Comparison of ENCODE assay signal across 20 mouse cellular contexts in the genomic region with DNA sequence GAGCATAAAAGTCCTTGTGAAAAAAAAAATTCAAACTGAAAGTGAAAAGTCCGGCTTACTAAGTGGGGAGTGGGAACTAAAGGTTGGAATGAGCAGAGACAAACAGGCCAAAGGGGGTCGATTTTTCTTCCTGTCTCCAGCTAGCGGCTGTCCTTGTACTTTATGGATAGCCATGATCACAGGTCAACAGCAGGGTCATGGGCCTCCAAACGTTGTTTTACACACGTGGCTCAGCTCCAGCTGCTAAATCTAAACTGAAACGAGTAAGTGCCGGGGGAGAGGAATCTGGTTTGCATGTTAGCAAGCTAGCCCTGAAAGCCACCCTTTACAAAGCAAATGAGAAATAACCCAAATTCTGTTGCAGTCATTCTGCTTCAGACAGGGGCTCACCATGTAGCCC. TPM values are rescaled to one million over a fixed set of nuclear protein-coding genes. Genes with fewer than 3 reads are reported as not detected.
DNase-seq lines count a peak whose midpoint lies in the region; ATAC-seq and TF ChIP-seq lines count a peak whose summit lies in the region.
"Had no signal": no experiment of that assay in that cellular context is flagged by ENCODE, and none has a peak within 500 bp of the region (broad histone marks: within the 10 kb centered on the region; RNA-seq: fewer than 3 reads in every experiment).

No protein-coding gene starts in this region.

- DNase-seq in lung, embryonic 14.5 days: peak; percentile 52
- DNase-seq in lung, adult 2 months: no peak
- peak; percentile 7 for DNase-seq in adrenal gland, postnatal 14 days
- DNase-seq in intestine, embryonic 14.5 days (ENCODE audit: low spot score): no peak
- no peak for DNase-seq in left cerebral cortex, postnatal 4 days
- DNase-seq: cerebellum, postnatal 25 days; right cerebral cortex, adult 18-20 months had no signal

- H3K4me2 ChIP-seq in lung, embryonic 14.5 days: peak overlapping the region; percentile 41
- H3K4me2 ChIP-seq in intestine, embryonic 14.5 days (ENCODE audit: low read length): 0 out of 2 replicates have a peak overlapping the region, but pooled peaks have one; percentile 33
- peak overlapping the region; percentile 30 for H3K4me2 ChIP-seq in stomach, embryonic 14.5 days (replicated peaks; ENCODE audit: low read depth, low read length)
- H3K4me2 ChIP-seq in forebrain, embryonic 13.5 days: no peak overlapping the region
- H3K4me2 ChIP-seq: embryonic facial prominence, embryonic 13.5 days; heart, embryonic 11.5 days; limb, embryonic 15.5 days; midbrain, embryonic 11.5 days; neural tube, embryonic 15.5 days had no signal

- no peak overlapping the region for H3K4me3 ChIP-seq in lung, embryonic 14.5 days (ENCODE audit: low read depth, low read length)
- H3K4me3 ChIP-seq in lung, adult 2 months (replicated peaks; ENCODE audit: extremely low read depth, low read depth, low read length): no peak overlapping the region
- H3K4me3 ChIP-seq in intestine, embryonic 14.5 days (ENCODE audit: low read depth, low read length): no peak overlapping the region
- no peak overlapping the region for H3K4me3 ChIP-seq in stomach, embryonic 14.5 days (ENCODE audit: low read depth, low read length)
- H3K4me3 ChIP-seq in forebrain, embryonic 13.5 days: no peak overlapping the region
- H3K4me3 ChIP-seq: embryonic facial prominence, embryonic 13.5 days; limb, embryonic 15.5 days; neural tube, embryonic 15.5 days had no signal

- peak; percentile 52; the same call in 1 of the 2 replicates for ATAC-seq in lung, embryonic 14.5 days (ENCODE audit: insufficient read depth)
- no peak for ATAC-seq in intestine, embryonic 14.5 days (replicated peaks; ENCODE audit: low FRiP score, low TSS enrichment, low read depth)
- peak; percentile 35; the same call in 1 of the 2 replicates for ATAC-seq in stomach, embryonic 14.5 days (ENCODE audit: insufficient number of reproducible peaks, insufficient read depth, low FRiP score, low read depth)
- ATAC-seq in forebrain, embryonic 13.5 days: no peak
- ATAC-seq: hindbrain, embryonic 16.5 days had no signal

- no peak overlapping the region for H3K9ac ChIP-seq in lung, embryonic 14.5 days
- no peak overlapping the region for H3K9ac ChIP-seq in intestine, embryonic 14.5 days (ENCODE audit: low read length)
- H3K9ac ChIP-seq in stomach, embryonic 14.5 days (replicated peaks; ENCODE audit: low read depth, low read length): no peak overlapping the region
- no peak overlapping the region for H3K9ac ChIP-seq in forebrain, embryonic 13.5 days
- H3K9ac ChIP-seq: embryonic facial prominence, embryonic 13.5 days; limb, embryonic 15.5 days; neural tube, embryonic 15.5 days had no signal

- no peaks in the 10 kb centered on the region for H3K9me3 ChIP-seq in lung, embryonic 14.5 days (ENCODE audit: low read depth, low read length)
- no peaks in the 10 kb centered on the region for H3K9me3 ChIP-seq in intestine, embryonic 14.5 days (ENCODE audit: control insufficient read depth, low read length)
- no peaks in the 10 kb centered on the region for H3K9me3 ChIP-seq in stomach, embryonic 14.5 days (ENCODE audit: control insufficient read depth, low read depth, low read length)
- no peaks in the 10 kb centered on the region for H3K9me3 ChIP-seq in forebrain, embryonic 13.5 days (replicated peaks)
- H3K9me3 ChIP-seq: embryonic facial prominence, embryonic 13.5 days; G1E; limb, embryonic 15.5 days; neural tube, embryonic 15.5 days had no signal

- no peak overlapping the region for H3K27ac ChIP-seq in lung, embryonic 14.5 days (ENCODE audit: low read depth)
- no peak overlapping the region for H3K27ac ChIP-seq in intestine, embryonic 14.5 days (ENCODE audit: low read depth)
- H3K27ac ChIP-seq in stomach, embryonic 14.5 days (ENCODE audit: low read length): no peak overlapping the region
- no peak overlapping the region for H3K27ac ChIP-seq in forebrain, embryonic 13.5 days
- H3K27ac ChIP-seq: embryonic facial prominence, embryonic 13.5 days; limb, embryonic 15.5 days; neural tube, embryonic 15.5 days had no signal

- TF ChIP-seq POLR2A in lung, adult 2 months (IDR thresholded peaks at IDR 0.05; ENCODE audit: borderline replicate concordance, extremely low read depth, low read depth, low read length): no peak

- intact Hi-C loops in left cerebral cortex, postnatal 4 days (cut with DNase I): no loop called here

- H3K27me3 ChIP-seq in lung, embryonic 14.5 days (ENCODE audit: insufficient read depth, low read length): no peaks in the 10 kb centered on the region
- H3K27me3 ChIP-seq in intestine, embryonic 14.5 days (replicated peaks; ENCODE audit: control insufficient read depth, insufficient read depth, low read length): no peaks in the 10 kb centered on the region
- no peaks in the 10 kb centered on the region for H3K27me3 ChIP-seq in stomach, embryonic 14.5 days (ENCODE audit: control insufficient read depth, insufficient read depth, low read length)
- no peaks in the 10 kb centered on the region for H3K27me3 ChIP-seq in forebrain, embryonic 13.5 days
- H3K27me3 ChIP-seq: embryonic facial prominence, embryonic 13.5 days; limb, embryonic 15.5 days; neural tube, embryonic 15.5 days had no signal

- no peaks in the 10 kb centered on the region for H3K36me3 ChIP-seq in lung, embryonic 14.5 days (ENCODE audit: insufficient read depth)
- H3K36me3 ChIP-seq in intestine, embryonic 14.5 days (ENCODE audit: control insufficient read depth, insufficient read depth, low read length): no peaks in the 10 kb centered on the region
- no peaks in the 10 kb centered on the region for H3K36me3 ChIP-seq in stomach, embryonic 14.5 days (ENCODE audit: control insufficient read depth, insufficient read depth, low read length)
- H3K36me3 ChIP-seq in forebrain, embryonic 13.5 days (ENCODE audit: poor library complexity, severe bottlenecking): no peaks in the 10 kb centered on the region
- H3K36me3 ChIP-seq: embryonic facial prominence, embryonic 13.5 days; G1E; limb, embryonic 15.5 days; neural tube, embryonic 15.5 days had no signal

- peaks cover 5% of the 10 kb centered on the region; the same call in 1 of the 2 replicates for H3K4me1 ChIP-seq in lung, embryonic 14.5 days (ENCODE audit: insufficient read depth)
- no peaks in the 10 kb centered on the region for H3K4me1 ChIP-seq in lung, adult 2 months (ENCODE audit: control insufficient read depth, insufficient read depth, low read length)
- peaks cover 9% of the 10 kb centered on the region; the same call in 1 of the 2 replicates for H3K4me1 ChIP-seq in intestine, embryonic 14.5 days (replicated peaks; ENCODE audit: control insufficient read depth, insufficient read depth, low read length)
- H3K4me1 ChIP-seq in stomach, embryonic 14.5 days (ENCODE audit: control insufficient read depth, insufficient read depth, low read length): no peaks in the 10 kb centered on the region; the same call in 1 of the 2 replicates
- H3K4me1 ChIP-seq in forebrain, embryonic 13.5 days: no peaks in the 10 kb centered on the region
- H3K4me1 ChIP-seq: embryonic facial prominence, embryonic 13.5 days; limb, embryonic 15.5 days had no signal

- no peak for TF ChIP-seq CTCF in lung, embryonic 14.5 days (IDR thresholded peaks at IDR 0.05; ENCODE audit: low read depth)
- no peak for TF ChIP-seq CTCF in lung, adult 2 months (IDR thresholded peaks at IDR 0.05; ENCODE audit: insufficient read depth, low read length)

- 9% methylated on average over 7 of the region's 7 CpGs for WGBS in lung, embryonic 14.5 days
- 27% methylated on average over 7 of the region's 7 CpGs for WGBS in lung, adult 2 months
- 15% methylated on average over 7 of the region's 7 CpGs for WGBS in intestine, embryonic 14.5 days
- WGBS in stomach, embryonic 14.5 days: 18% methylated on average over 7 of the region's 7 CpGs
- 84% methylated on average over 7 of the region's 7 CpGs for WGBS in forebrain, embryonic 13.5 days

RNA-seq across cellular contexts. Expression of a gene that starts 2.6 kb away (rescaled TPM):
- polyA plus RNA-seq in lung, embryonic 14.5 days (2014; fragmentation: Nextera tagmentation; extraction: Ambion mirVana): not detected in 2 replicates
- polyA plus RNA-seq in lung, adult 2 months (2012; rRNA removed): 0.51 TPM in 1 of 2 replicates, not detected in the other
- total RNA-seq in adrenal gland, postnatal 14 days (2021): not detected in 2 replicates
- polyA plus RNA-seq in intestine, embryonic 14.5 days (2014; fragmentation: Nextera tagmentation; extraction: Ambion mirVana): 0.62 and 0.73 TPM in 2 replicates
- not detected in 2 replicates for polyA plus RNA-seq in stomach, embryonic 14.5 days (2014; fragmentation: Nextera tagmentation; extraction: Ambion mirVana)
- not detected for total RNA-seq in left cerebral cortex, postnatal 4 days (2021)
- not detected in 2 replicates for polyA plus RNA-seq in forebrain, embryonic 13.5 days (2015; fragmentation: Nextera tagmentation; extraction: Ambion mirVana)
- total RNA-seq: G1E; gastrocnemius, postnatal 4 days; heart, postnatal 25 days; layer of hippocampus, adult 8-10 months had no signal
- polyA plus RNA-seq: embryonic facial prominence, embryonic 13.5 days; frontal cortex, adult 2 months; G1E; heart, embryonic 11.5 days; hindbrain, embryonic 16.5 days; limb, embryonic 15.5 days; midbrain, embryonic 11.5 days; neural tube, embryonic 15.5 days had no signal

RNA-seq across cellular contexts. Expression of a gene that starts 21.5 kb away (rescaled TPM):
- 0.09 and 0.20 TPM in 2 replicates for polyA plus RNA-seq in lung, embryonic 14.5 days (2014; fragmentation: Nextera tagmentation; extraction: Ambion mirVana)
- polyA plus RNA-seq in lung, adult 2 months (2012; rRNA removed): 0.15 TPM in 1 of 2 replicates, not detected in the other
- not detected in 2 replicates for total RNA-seq in adrenal gland, postnatal 14 days (2021)
- polyA plus RNA-seq in intestine, embryonic 14.5 days (2014; fragmentation: Nextera tagmentation; extraction: Ambion mirVana): 0.14 TPM in 1 of 2 replicates, not detected in the other
- 0.10 and 0.27 TPM in 2 replicates for polyA plus RNA-seq in stomach, embryonic 14.5 days (2014; fragmentation: Nextera tagmentation; extraction: Ambion mirVana)
- under 1 TPM; 0.50 to 0.54 TPM for total RNA-seq in left cerebral cortex, postnatal 4 days (2021)
- not detected in 2 replicates for polyA plus RNA-seq in forebrain, embryonic 13.5 days (2015; fragmentation: Nextera tagmentation; extraction: Ambion mirVana)
- total RNA-seq: gastrocnemius, postnatal 4 days; heart, postnatal 25 days had no signal
- polyA plus RNA-seq: embryonic facial prominence, embryonic 13.5 days; G1E; midbrain, embryonic 11.5 days had no signal

Comparison
In these comparisons a context has a peak if more than half of its experiments do, and no peak if none do; other contexts are left out.
1. DNase-seq: peak in lung, embryonic 14.5 days (single experiment) and adrenal gland, postnatal 14 days (single experiment); none in lung, adult 2 months (single experiment), intestine, embryonic 14.5 days (single experiment) and left cerebral cortex, postnatal 4 days (single experiment).
2. ATAC-seq: peak in lung, embryonic 14.5 days (single experiment) and stomach, embryonic 14.5 days (single experiment); none in intestine, embryonic 14.5 days (single experiment) and forebrain, embryonic 13.5 days (single experiment).